Mouse (Mus musculus): ENCODE data around the gene Tmsb4x. TPM values are rescaled to one million over a fixed set of nuclear protein-coding genes. Genes with fewer than 3 reads are reported as not detected.

The Tmsb4x gene
- total RNA-seq, 2 experiments from 2014 or later: 1,717 to 1,792 TPM

DNA sequence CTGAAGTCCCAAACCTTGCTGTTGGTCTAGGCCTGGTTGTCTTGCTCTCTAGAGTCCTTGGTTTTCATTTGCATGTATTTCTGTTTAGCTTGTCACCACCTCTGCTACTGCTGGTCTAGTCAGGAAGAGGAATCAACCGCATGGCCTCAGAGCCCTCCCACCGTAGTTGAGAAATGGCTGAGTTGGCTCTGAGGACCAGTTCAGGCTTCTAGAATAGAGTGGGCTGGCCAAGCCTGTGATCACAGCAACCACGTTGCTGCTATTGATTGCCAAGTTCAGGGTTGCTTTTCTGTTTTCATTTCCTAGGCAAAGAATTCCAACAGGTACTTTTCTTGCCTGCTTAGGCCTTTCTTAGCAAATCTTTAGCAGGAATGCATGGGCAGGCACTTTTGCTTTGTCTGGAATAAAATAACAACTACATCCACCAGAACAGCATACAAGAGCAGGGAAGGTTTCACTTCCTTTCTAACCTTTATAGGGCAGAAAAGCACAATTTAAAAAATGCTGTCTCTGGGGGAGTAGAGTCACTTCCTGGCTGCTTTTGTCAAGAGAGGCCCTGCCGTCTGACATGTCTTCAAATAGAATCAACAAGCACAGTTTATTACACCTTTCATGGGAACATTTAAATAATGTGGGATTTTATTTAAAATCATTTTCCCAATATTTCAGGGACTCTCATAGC lies 29.0 kb downstream of the Tmsb4x start:
- no peak for DNase-seq

DNA sequence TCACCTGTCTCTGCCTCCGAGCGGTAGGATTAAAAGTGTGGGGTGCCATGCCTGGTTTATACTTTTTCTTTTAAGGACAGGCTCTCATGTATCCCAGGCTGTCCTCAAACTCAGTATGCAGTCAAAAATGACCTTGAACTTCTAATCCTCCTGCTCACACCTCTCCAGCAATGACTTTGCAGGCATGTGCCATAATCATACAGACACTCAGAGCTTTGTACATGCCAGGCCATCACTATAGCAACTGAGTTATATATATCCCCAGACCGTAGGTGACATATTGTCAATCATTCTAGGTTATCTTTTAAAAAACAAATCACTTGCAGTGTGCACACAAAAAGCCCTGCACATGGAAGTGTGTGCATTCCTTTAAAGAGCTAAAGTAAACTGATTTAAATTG lies 29.6 kb downstream of the Tmsb4x start:
- DNase-seq: no peak

DNA sequence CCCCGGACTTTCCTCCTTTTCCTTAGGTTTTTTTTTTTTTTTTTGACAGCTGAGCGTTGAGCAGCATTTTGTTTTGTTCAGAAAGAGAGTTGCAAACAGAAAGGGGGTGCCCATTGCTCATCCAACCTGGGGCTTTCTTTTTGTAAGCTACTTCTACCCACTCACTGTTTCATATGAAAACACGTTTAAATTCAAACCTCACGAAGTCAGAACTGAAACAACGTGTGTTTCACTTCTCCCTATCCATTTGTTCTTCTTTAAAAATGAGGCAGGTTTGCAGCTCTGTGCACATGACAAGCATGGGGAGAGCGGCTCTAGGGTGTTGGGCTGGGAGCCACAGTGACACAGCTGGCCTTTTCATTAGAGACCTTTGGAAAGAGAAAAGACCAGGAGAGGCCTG lies 33.8 kb downstream of the Tmsb4x start:
- no peak for DNase-seq

DNA sequence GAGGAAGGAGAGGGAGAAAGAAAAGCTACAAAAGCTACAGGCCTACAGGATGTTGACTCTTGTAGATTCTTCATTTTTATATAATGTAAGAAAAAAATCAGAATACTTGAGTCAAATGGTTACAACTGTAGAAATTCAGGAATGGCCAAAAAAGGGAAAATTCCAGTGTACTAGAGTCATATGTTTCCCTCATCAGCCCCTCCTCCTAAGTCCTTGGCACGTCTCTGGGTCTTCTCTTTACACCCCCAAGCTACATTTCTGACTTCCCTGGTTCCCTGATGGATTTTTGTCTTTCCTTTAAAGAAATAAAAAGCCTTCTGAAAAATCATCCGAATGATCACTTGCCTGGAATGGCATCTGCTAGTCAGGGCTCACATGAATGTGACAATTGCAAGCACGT lies 34.8 kb downstream of the Tmsb4x start:
- no peak for DNase-seq

DNA sequence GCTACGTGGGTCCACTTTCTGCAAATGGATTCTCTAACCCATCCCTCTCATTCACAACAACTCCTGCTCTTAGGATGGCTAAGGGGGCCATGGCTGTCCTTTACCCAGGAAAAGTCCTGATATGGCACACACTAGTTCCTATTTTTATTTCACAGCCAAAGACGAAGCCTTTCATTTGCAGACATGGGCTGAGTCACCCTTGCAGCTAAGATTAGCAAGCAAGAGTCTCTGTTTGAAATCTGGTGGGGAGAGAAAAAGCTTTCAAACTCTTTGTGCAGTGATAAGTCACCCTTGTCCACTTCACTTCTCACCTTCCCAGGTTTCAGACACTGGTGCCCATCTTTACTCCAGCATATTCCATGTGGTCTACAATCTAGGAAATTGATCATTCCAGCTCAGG lies 36.9 kb downstream of the Tmsb4x start:
- DNase-seq: no peak

DNA sequence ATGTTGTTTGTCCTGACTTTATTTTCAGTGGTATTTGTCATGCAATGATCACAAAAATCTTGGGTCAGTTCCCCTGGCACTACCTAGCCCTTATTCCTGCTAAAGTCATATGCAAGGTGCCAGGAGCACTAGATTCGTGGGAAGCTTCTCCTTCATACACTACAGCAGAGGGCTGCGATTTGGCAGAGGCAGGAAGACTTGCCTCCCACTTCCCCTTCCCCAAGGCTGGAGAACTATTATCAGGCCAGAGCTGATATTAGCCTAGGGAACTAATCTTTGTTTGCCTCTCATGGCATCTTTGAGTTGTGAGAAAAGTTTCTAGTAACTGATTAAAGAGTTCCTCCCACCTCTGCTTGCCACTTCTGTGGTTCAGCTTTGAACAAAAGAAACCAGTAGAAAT lies 37.8 kb downstream of the Tmsb4x start:
- DNase-seq: no peak

DNA sequence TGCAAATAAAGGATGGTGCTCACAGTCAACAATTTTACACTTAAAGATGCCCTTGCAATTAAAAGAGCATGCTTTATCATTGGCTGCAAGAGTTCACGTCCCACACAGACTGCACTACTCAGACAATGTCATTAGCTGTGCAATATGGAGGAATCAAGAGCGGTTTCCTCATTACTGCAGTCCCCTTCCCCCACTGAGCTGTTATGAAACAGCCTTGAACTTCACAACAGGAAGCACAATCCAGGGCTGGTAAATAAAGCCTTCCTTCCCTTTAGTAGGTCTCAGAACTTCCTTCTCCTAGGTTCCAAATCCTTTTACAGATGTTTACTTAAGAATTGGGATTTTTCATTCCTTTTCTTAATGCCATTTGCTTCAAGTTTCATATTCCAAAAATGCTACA lies 41.8 kb downstream of the Tmsb4x start:
- DNase-seq: no peak

DNA sequence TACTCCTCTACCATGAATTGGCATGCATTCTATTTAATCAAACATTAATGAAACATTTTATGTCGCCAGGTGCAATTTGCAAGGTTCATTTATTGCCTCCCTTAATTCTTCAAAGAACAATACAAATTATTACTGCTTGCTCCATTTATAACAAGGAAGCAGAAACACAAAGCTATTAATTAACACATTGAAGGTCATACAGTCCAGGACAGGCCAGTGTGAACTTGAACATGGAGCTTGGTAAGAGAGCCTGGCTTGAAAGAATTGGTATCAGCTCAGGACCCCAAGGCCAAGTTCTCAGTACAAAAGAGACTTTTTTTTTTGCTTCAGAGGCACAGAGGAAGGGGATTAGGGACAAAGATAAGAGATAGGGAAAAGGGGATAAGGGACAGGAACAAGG lies 43.1 kb downstream of the Tmsb4x start:
- DNase-seq: no peak

DNA sequence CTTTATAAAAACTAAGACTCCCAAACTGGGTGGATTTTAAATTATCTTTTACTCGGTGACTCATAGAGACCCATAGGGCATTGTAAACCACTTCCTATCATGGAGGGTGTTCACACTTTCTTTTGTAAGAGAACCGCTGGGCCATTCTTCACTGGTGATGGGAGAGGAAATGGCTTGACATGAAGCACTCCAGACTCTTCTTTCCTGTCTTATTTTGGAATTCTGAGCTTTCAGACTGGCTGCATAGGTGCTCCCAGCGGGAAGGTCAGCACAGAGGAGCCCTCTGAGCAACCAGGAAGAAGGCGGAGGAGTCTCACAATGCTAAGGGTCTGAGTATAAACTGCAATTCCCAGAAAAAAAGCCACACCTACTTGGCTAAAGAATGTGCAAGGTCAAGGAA lies 51.4 kb downstream of the Tmsb4x start:
- no peak for DNase-seq

Other genes starting within 250 kb of the Tmsb4x start
- gene Tlr8, start 55.0 kb upstream of the Tmsb4x start, total RNA-seq (2021): not detected
- gene Tlr7, start 121.2 kb upstream of the Tmsb4x start, total RNA-seq (2021): 1 to 10 TPM; 3.1 to 4.4 TPM
- gene Prps2, start 173.4 kb upstream of the Tmsb4x start, total RNA-seq (2021): 10 to 100 TPM; 20.7 to 23.7 TPM